Mouse (Mus musculus): ENCODE measurements around the gene Hist2h3c2. TPM values are rescaled to one million over a fixed set of nuclear protein-coding genes. Genes with fewer than 3 reads are reported as not detected.
"Not testable (repeated sequence)": the region's sequence is repeated elsewhere in the genome, so short reads cannot be mapped to it uniquely, and the experiment has no call there.

Gene Hist2h3c2
- polyA plus RNA-seq, 1 experiment from 2014 or later = 2.6 TPM

DNA sequence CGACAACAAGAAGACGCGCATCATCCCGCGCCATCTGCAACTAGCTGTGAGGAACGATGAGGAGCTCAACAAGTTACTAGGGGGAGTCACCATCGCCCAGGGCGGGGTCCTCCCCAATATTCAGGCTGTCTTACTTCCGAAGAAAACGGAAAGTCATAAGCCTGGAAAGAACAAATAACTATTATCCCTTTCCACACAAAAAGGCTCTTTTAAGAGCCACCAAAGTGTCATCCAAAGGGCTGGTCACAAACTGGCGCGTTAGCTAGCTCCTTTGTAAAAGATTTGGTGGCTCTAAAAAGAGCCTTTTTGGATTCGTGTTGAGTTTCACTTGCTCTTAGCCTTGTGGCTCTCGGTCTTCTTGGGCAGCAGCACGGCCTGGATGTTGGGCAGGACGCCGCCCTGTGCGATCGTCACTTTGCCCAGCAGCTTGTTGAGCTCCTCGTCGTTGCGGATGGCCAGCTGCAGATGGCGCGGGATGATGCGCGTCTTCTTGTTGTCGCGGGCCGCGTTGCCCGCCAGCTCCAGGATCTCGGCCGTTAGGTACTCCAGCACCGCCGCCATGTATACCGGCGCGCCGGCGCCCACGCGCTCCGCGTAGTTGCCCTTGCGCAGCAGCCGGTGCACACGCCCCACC is 18.7 kb downstream of the Hist2h3c2 start:
- Histone ChIP-seq H3K4me3 (replicated peaks; ENCODE audit: low read length) (peak overlapping the region; percentile 50), H3K4me1 (ENCODE audit: control insufficient read depth, insufficient read depth, low read length) (peaks cover 31% of the 10 kb centered on the region), H3K27ac (ENCODE audit: low read length) (peak overlapping the region; percentile 98), H3K9ac (ENCODE audit: low read length) (peak overlapping the region; percentile 78), H3K4me2 (ENCODE audit: low read depth, low read length) (peak overlapping the region; percentile 82)
- H3K9me3 ChIP-seq (replicated peaks; ENCODE audit: control insufficient read depth, low read length); H3K27me3 ChIP-seq (ENCODE audit: control insufficient read depth, insufficient read depth, low read length); H3K36me3 ChIP-seq (ENCODE audit: control insufficient read depth, insufficient read depth, low read length): not testable (repeated sequence)
- ATAC-seq (ENCODE audit: insufficient read depth, low FRiP score) = peak; percentile 1; the same call in 1 of the 2 replicates
- WGBS = under 1% methylated on average over 32 of the region's 47 CpGs

DNA sequence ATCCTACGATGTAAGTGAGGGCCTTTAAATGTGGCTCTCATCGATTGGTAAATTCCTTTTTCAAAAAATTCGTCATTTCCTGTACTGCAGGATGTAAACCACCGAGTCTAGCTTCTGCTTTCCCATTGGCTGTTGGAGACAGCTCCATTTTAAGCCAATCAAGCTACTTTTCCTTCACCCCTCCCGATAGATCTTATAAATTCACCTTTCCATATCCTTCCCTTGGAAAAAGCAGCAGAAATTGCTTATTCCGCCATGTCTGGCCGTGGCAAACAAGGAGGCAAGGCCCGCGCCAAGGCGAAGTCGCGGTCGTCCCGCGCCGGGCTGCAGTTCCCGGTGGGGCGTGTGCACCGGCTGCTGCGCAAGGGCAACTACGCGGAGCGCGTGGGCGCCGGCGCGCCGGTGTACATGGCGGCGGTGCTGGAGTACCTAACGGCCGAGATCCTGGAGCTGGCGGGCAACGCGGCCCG is 19.2 kb downstream of the Hist2h3c2 start, which contains the start of the genes Bola1 and Hist2h2ab:
TSS of gene Bola1 (minus strand) at position 49 of the 470 bp plus-strand sequence.
TSS of gene Hist2h2ab (plus strand) at position 205 of the 470 bp plus-strand sequence.
- Histone ChIP-seq H3K4me3 (replicated peaks; ENCODE audit: low read length) (peak within 1 kb of the TSS; percentile 50), H3K27ac (ENCODE audit: low read length) (peak within 1 kb of the TSS; percentile 98), H3K9me3 (replicated peaks; ENCODE audit: control insufficient read depth, low read length) (no peaks in the 10 kb centered on the region), H3K4me1 (ENCODE audit: control insufficient read depth, insufficient read depth, low read length) (peaks cover 31% of the 10 kb centered on the region), H3K4me2 (ENCODE audit: low read depth, low read length) (peak within 1 kb of the TSS; percentile 82), H3K9ac (ENCODE audit: low read length) (peak within 1 kb of the TSS; percentile 78), H3K36me3 (ENCODE audit: control insufficient read depth, insufficient read depth, low read length) (no peaks in the 10 kb centered on the region), H3K27me3 (ENCODE audit: control insufficient read depth, insufficient read depth, low read length) (no peaks in the 10 kb centered on the region)
- peak; percentile 78 for ATAC-seq (ENCODE audit: insufficient read depth, low FRiP score)
- 0% methylated on average over 34 of the region's 37 CpGs for WGBS

GRCm38 (mm10) chr3:96219191-96219641 is 19.7 kb downstream of the Hist2h3c2 start:
- H3K27me3 ChIP-seq (ENCODE audit: control insufficient read depth, insufficient read depth, low read length) = no peaks in the 10 kb centered on the region
- no peaks in the 10 kb centered on the region for H3K9me3 ChIP-seq (replicated peaks; ENCODE audit: control insufficient read depth, low read length)
- H3K27ac ChIP-seq (ENCODE audit: low read length) = peak overlapping the region; percentile 98
- ATAC-seq (ENCODE audit: insufficient read depth, low FRiP score) = no peak
- H3K36me3 ChIP-seq (ENCODE audit: control insufficient read depth, insufficient read depth, low read length) = no peaks in the 10 kb centered on the region
- peak overlapping the region; percentile 50 for H3K4me3 ChIP-seq (replicated peaks; ENCODE audit: low read length)
- H3K4me1 ChIP-seq (ENCODE audit: control insufficient read depth, insufficient read depth, low read length) = peaks cover 31% of the 10 kb centered on the region
- under 1% methylated on average over 12 of the region's 12 CpGs for WGBS
- peak overlapping the region; percentile 78 for H3K9ac ChIP-seq (ENCODE audit: low read length)
- peak overlapping the region; percentile 82 for H3K4me2 ChIP-seq (ENCODE audit: low read depth, low read length)

GRCm38 (mm10) chr3:96209242-96209641 is 29.7 kb downstream of the Hist2h3c2 start:
- H3K9ac ChIP-seq (ENCODE audit: low read length) = no peak overlapping the region
- no peak overlapping the region for H3K4me3 ChIP-seq (replicated peaks; ENCODE audit: low read length)
- 23% methylated on average over 15 of the region's 15 CpGs for WGBS
- H3K4me2 ChIP-seq (ENCODE audit: low read depth, low read length) = no peak overlapping the region
- no peaks in the 10 kb centered on the region for H3K27me3 ChIP-seq (ENCODE audit: control insufficient read depth, insufficient read depth, low read length)
- H3K27ac ChIP-seq (ENCODE audit: low read length) = no peak overlapping the region
- H3K9me3 ChIP-seq (replicated peaks; ENCODE audit: control insufficient read depth, low read length) = no peaks in the 10 kb centered on the region
- H3K36me3 ChIP-seq (ENCODE audit: control insufficient read depth, insufficient read depth, low read length) = no peaks in the 10 kb centered on the region
- no peak for ATAC-seq (ENCODE audit: insufficient read depth, low FRiP score)
- H3K4me1 ChIP-seq (ENCODE audit: control insufficient read depth, insufficient read depth, low read length) = no peaks in the 10 kb centered on the region

DNA sequence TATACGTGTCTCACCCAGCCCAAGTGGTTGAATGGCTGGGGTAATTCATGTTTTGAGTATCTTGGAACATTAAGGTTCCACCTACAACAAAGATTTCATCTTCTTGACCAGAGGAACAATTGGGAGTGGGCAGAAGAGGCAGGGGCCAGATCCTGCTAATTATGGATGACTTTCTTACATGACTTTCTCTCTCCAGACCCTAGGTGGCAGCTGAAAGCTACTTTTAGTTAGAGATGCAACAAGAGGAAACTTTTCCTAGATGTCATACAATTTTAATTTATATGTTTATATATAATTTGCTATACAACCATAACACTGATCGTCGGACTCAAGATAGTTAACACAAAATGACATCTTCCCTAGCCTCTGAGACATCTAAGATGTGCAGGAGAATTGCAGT is 31.1 kb downstream of the Hist2h3c2 start:
- Histone ChIP-seq H3K4me3 (replicated peaks; ENCODE audit: low read length) (no peak overlapping the region), H3K9me3 (replicated peaks; ENCODE audit: control insufficient read depth, low read length) (no peaks in the 10 kb centered on the region), H3K4me1 (ENCODE audit: control insufficient read depth, insufficient read depth, low read length) (no peaks in the 10 kb centered on the region), H3K36me3 (ENCODE audit: control insufficient read depth, insufficient read depth, low read length) (no peaks in the 10 kb centered on the region), H3K27ac (ENCODE audit: low read length) (no peak overlapping the region), H3K27me3 (ENCODE audit: control insufficient read depth, insufficient read depth, low read length) (no peaks in the 10 kb centered on the region), H3K4me2 (ENCODE audit: low read depth, low read length) (no peak overlapping the region), H3K9ac (ENCODE audit: low read length) (no peak overlapping the region)
- ATAC-seq (ENCODE audit: insufficient read depth, low FRiP score) = no peak
- WGBS = 62% methylated on average over 3 of the region's 3 CpGs

- Histone ChIP-seq H3K9ac (ENCODE audit: low read length) (no peak overlapping the region), H3K4me2 (ENCODE audit: low read depth, low read length) (no peak overlapping the region), H3K27me3 (ENCODE audit: control insufficient read depth, insufficient read depth, low read length) (no peaks in the 10 kb centered on the region), H3K9me3 (replicated peaks; ENCODE audit: control insufficient read depth, low read length) (no peaks in the 10 kb centered on the region), H3K4me3 (replicated peaks; ENCODE audit: low read length) (no peak overlapping the region), H3K27ac (ENCODE audit: low read length) (no peak overlapping the region), H3K4me1 (ENCODE audit: control insufficient read depth, insufficient read depth, low read length) (peaks cover 7% of the 10 kb centered on the region), H3K36me3 (ENCODE audit: control insufficient read depth, insufficient read depth, low read length) (no peaks in the 10 kb centered on the region)
- no peak for ATAC-seq (ENCODE audit: insufficient read depth, low FRiP score)
- 52% methylated on average over 2 of the region's 2 CpGs for WGBS
Observed at GRCm38 (mm10) chr3:96199731-96200130, 39.2 kb downstream of the Hist2h3c2 start.

DNA sequence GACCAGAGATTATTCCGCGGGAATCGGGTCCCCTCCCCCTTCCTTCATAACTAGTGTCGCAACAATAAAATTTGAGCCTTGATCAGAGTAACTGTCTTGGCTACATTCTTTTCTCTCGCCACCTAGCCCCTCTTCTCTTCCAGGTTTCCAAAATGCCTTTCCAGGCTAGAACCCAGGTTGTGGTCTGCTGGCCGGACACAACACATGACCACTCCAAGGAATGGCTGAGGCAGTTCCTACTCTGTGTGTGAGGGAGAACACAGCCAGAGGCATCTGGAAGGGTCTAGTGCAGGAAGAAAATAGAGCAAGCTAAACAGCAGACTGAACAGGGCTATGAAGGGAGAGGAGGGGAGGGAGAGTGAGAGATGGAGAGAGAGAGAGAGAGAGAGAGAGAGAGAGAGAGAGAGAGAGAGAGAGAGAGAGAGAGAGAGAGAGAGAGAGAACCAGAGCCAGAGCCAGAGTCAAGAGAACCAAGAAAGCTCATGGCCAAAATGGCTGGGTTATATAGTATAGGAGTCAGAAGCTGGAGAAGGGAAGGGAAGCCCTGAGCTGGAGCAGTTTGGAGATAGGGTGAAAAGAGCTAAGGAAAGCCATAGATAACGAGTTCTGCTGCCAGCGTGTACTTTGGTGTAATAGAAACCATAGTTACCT is 40.2 kb downstream of the Hist2h3c2 start:
- not testable (repeated sequence) for H3K9ac ChIP-seq (ENCODE audit: low read length); H3K9me3 ChIP-seq (replicated peaks; ENCODE audit: control insufficient read depth, low read length); H3K4me3 ChIP-seq (replicated peaks; ENCODE audit: low read length); H3K4me1 ChIP-seq (ENCODE audit: control insufficient read depth, insufficient read depth, low read length); H3K27ac ChIP-seq (ENCODE audit: low read length); ATAC-seq (ENCODE audit: insufficient read depth, low FRiP score); H3K36me3 ChIP-seq (ENCODE audit: control insufficient read depth, insufficient read depth, low read length); H3K27me3 ChIP-seq (ENCODE audit: control insufficient read depth, insufficient read depth, low read length)
- H3K4me2 ChIP-seq (ENCODE audit: low read depth, low read length) = peak overlapping the region; percentile 99; the same call in 1 of the 2 replicates
- WGBS = 26% methylated on average over 7 of the region's 8 CpGs

- 13% methylated on average over 6 of the region's 6 CpGs for whole genome bisulfite sequencing
- peak; percentile 34; the same call in 1 of the 2 replicates for ATAC-seq (ENCODE audit: insufficient read depth, low FRiP score)
- Histone ChIP-seq H3K36me3 (ENCODE audit: control insufficient read depth, insufficient read depth, low read length) (no peaks in the 10 kb centered on the region), H3K4me3 (replicated peaks; ENCODE audit: low read length) (peak overlapping the region; percentile 79), H3K9me3 (replicated peaks; ENCODE audit: control insufficient read depth, low read length) (no peaks in the 10 kb centered on the region), H3K4me2 (ENCODE audit: low read depth, low read length) (peak overlapping the region; percentile 99), H3K27ac (ENCODE audit: low read length) (peak overlapping the region; percentile 71), H3K4me1 (ENCODE audit: control insufficient read depth, insufficient read depth, low read length) (peaks cover 7% of the 10 kb centered on the region), H3K27me3 (ENCODE audit: control insufficient read depth, insufficient read depth, low read length) (no peaks in the 10 kb centered on the region), H3K9ac (ENCODE audit: low read length) (peak overlapping the region; percentile 33; the same call in 1 of the 2 replicates)
Observed at GRCm38 (mm10) chr3:96198181-96198580, 40.7 kb downstream of the Hist2h3c2 start.

- H3K27ac ChIP-seq (ENCODE audit: low read length) = peak overlapping the region; percentile 95
- under 1% methylated on average over 50 of the region's 50 CpGs for WGBS
- H3K4me3 ChIP-seq (replicated peaks; ENCODE audit: low read length) = peak overlapping the region; percentile 79
- peak overlapping the region; percentile 99 for H3K4me2 ChIP-seq (ENCODE audit: low read depth, low read length)
- H3K9me3 ChIP-seq (replicated peaks; ENCODE audit: control insufficient read depth, low read length) = no peaks in the 10 kb centered on the region
- peaks cover 7% of the 10 kb centered on the region for H3K4me1 ChIP-seq (ENCODE audit: control insufficient read depth, insufficient read depth, low read length)
- peak; percentile 93 for ATAC-seq (ENCODE audit: insufficient read depth, low FRiP score)
- no peaks in the 10 kb centered on the region for H3K36me3 ChIP-seq (ENCODE audit: control insufficient read depth, insufficient read depth, low read length)
- H3K9ac ChIP-seq (ENCODE audit: low read length) = peak overlapping the region; percentile 82
- no peaks in the 10 kb centered on the region for H3K27me3 ChIP-seq (ENCODE audit: control insufficient read depth, insufficient read depth, low read length)
Observed at GRCm38 (mm10) chr3:96197129-96197749, 41.7 kb downstream of the Hist2h3c2 start.
